Mouse (Mus musculus): ENCODE data around the gene Galnt18.

- TF ChIP-seq CTCF (IDR thresholded peaks at IDR 0.05; ENCODE audit: low read depth, low read length) (no peak), POLR2A (IDR thresholded peaks at IDR 0.05; ENCODE audit: borderline replicate concordance, low read depth, low read length) (no peak)
Observed at GRCm38 (mm10) chr7:111736365-111736764, 43.4 kb downstream of the Galnt18 start.
